Mouse (Mus musculus): ENCODE measurements around the gene Nek6.

- no peak for TF ChIP-seq POLR2A (IDR thresholded peaks at IDR 0.05; ENCODE audit: low read depth, low read length)
- no peak for TF ChIP-seq CTCF (conservative IDR thresholded peaks at IDR 0.05; ENCODE audit: insufficient read depth, insufficient read length, low read depth, low read length)
Observed at GRCm38 (mm10) chr2:38544982-38545381, 33.5 kb downstream of the Nek6 start.
